Mouse (Mus musculus) embryonic facial prominence, embryonic 14.5 days (tissue): ENCODE data around the gene Dynlt1f. TPM values are rescaled to one million over a fixed set of nuclear protein-coding genes. Genes with fewer than 3 reads are reported as not detected.
A peak's percentile ranks its signal among the peaks of the same experiment; 100 is the strongest.
"Not testable (repeated sequence)": the region's sequence is repeated elsewhere in the genome, so short reads cannot be mapped to it uniquely, and the experiment has no call there.

Experiments
- ATAC-seq: fragments of 200-750 bp; cut with Nextera tagmentation; 2 replicates; pipeline ENCODE4 v1.8.0; 2017; ENCODE audit warnings: low read depth, moderate number of reproducible peaks, moderate TSS enrichment
- DNase-seq: peaks from one replicate; pipeline ENCODE4 v3.0.0-alpha.2; 2015; ENCODE audit warnings: low spot score
- H3K27ac ChIP-seq: fragments of 300-500 bp; sonication (generic); replicated peaks from 2 replicates; pipeline ENCODE4 v1.5.1; 2014; ENCODE audit warnings: low read depth, mild to moderate bottlenecking, low read length, moderate library complexity
- H3K27me3 ChIP-seq: fragments of 300-500 bp; sonication (generic); replicated peaks from 2 replicates; pipeline ENCODE4 v1.6.1; 2014; ENCODE audit warnings: low read length; ENCODE audit not compliant: control insufficient read depth, insufficient read depth
- H3K36me3 ChIP-seq: fragments of 300-500 bp; sonication (generic); 2 replicates; pipeline ENCODE4 v1.6.1; 2014; ENCODE audit warnings: low read length, mixed read lengths; ENCODE audit not compliant: control insufficient read depth, insufficient read depth
- H3K4me1 ChIP-seq: fragments of 300-500 bp; sonication (generic); 2 replicates; pipeline ENCODE4 v1.6.1; 2014; ENCODE audit warnings: antibody characterized with exemption, low read length; ENCODE audit not compliant: control insufficient read depth, insufficient read depth
- H3K4me2 ChIP-seq: fragments of 300-500 bp; sonication (generic); 2 replicates; pipeline ENCODE4 v1.6.1; 2014; ENCODE audit warnings: low read depth, mild to moderate bottlenecking, low read length, moderate library complexity, mixed read lengths
- H3K4me3 ChIP-seq: fragments of 300-500 bp; sonication (generic); 2 replicates; pipeline ENCODE4 v1.5.1; 2014; ENCODE audit warnings: low read depth, mild to moderate bottlenecking, low read length
- H3K9ac ChIP-seq: fragments of 300-500 bp; sonication (generic); 2 replicates; pipeline ENCODE4 v1.6.1; 2014; ENCODE audit warnings: low read depth, mild to moderate bottlenecking, low read length, moderate library complexity, mixed read lengths
- H3K9me3 ChIP-seq: fragments of 300-500 bp; sonication (generic); 2 replicates; pipeline ENCODE4 v1.6.1; 2016; ENCODE audit warnings: low read length; ENCODE audit not compliant: control insufficient read depth
- WGBS: fragments of 180-500 bp; shearing (Covaris S2); extraction: QIAGEN DNeasy Blood & Tissue Kit; methylation state at CpG from one replicate; pipeline ENCODE4 v1.1.7; 2014; 5-methylcytosine and 5-hydroxymethylcytosine counted together
- polyA plus RNA-seq: library from polyadenylated mRNA; unstranded; fragments of >200 nt; fragmentation: Nextera tagmentation; extraction: Ambion mirVana; gene quantifications from 2 replicates; pipeline ENCODE4 v1.2.1, GENCODE M21; 2014

Dynlt1f gene
- polyA plus RNA-seq, 1 experiment from 2014 or later, result 254 TPM

- H3K27ac ChIP-seq, H3K4me1 ChIP-seq, H3K36me3 ChIP-seq, H3K4me2 ChIP-seq, H3K9me3 ChIP-seq, ATAC-seq, DNase-seq, H3K4me3 ChIP-seq, H3K27me3 ChIP-seq, H3K9ac ChIP-seq: not testable (repeated sequence)
- 87% methylated on average over 10 of the region's 10 CpGs for WGBS
These were observed 15.6 kb downstream of the Dynlt1f start for GRCm38 (mm10) chr17:6640044-6640637.

- not testable (repeated sequence) for H3K4me2 ChIP-seq, ATAC-seq
- 91% methylated on average over 16 of the region's 21 CpGs for WGBS
These were observed 16.2 kb downstream of the Dynlt1f start for GRCm38 (mm10) chr17:6639486-6639885.

GRCm38 (mm10) chr17:6638444-6638843, 17.3 kb downstream of the Dynlt1f start:
- WGBS, result 87% methylated on average over 6 of the region's 8 CpGs
- H3K4me3 ChIP-seq, H3K4me2 ChIP-seq, H3K27me3 ChIP-seq, H3K27ac ChIP-seq, ATAC-seq, H3K9ac ChIP-seq, H3K4me1 ChIP-seq, DNase-seq, H3K36me3 ChIP-seq, H3K9me3 ChIP-seq: not testable (repeated sequence)

More at GRCm38 (mm10) chr17:6639486-6639885, 16.2 kb downstream of the Dynlt1f start:
- not testable (repeated sequence) for DNase-seq, H3K27me3 ChIP-seq, H3K27ac ChIP-seq, H3K4me1 ChIP-seq, H3K36me3 ChIP-seq, H3K9ac ChIP-seq, H3K4me3 ChIP-seq, H3K9me3 ChIP-seq

GRCm38 (mm10) chr17:6637434-6637833, 18.3 kb downstream of the Dynlt1f start:
- not testable (repeated sequence) for H3K27me3 ChIP-seq, DNase-seq, ATAC-seq, H3K36me3 ChIP-seq, H3K9me3 ChIP-seq, H3K4me1 ChIP-seq, H3K4me2 ChIP-seq, H3K27ac ChIP-seq, H3K4me3 ChIP-seq, H3K9ac ChIP-seq
- 100% methylated on average over 3 of the region's 4 CpGs for WGBS

GRCm38 (mm10) chr17:6636861-6637260, 18.8 kb downstream of the Dynlt1f start:
- Histone ChIP-seq H3K4me3 (no peak overlapping the region), H3K36me3 (no peaks in the 10 kb centered on the region), H3K4me2 (no peak overlapping the region), H3K9ac (no peak overlapping the region), H3K27ac (no peak overlapping the region), H3K27me3 (no peaks in the 10 kb centered on the region), H3K4me1 (no peaks in the 10 kb centered on the region), H3K9me3 (no peaks in the 10 kb centered on the region)
- DNase-seq (no peak), ATAC-seq (no peak)
- WGBS, result 86% methylated on average over 5 of the region's 5 CpGs

GRCm38 (mm10) chr17:6635781-6636180, 19.9 kb downstream of the Dynlt1f start:
- H3K9ac ChIP-seq, H3K4me1 ChIP-seq, H3K36me3 ChIP-seq, H3K4me3 ChIP-seq, H3K27ac ChIP-seq, DNase-seq, ATAC-seq, H3K27me3 ChIP-seq, H3K9me3 ChIP-seq, H3K4me2 ChIP-seq: not testable (repeated sequence)
- WGBS, result 86% methylated on average over 1 of the region's 4 CpGs

- ATAC-seq, H3K36me3 ChIP-seq, H3K27ac ChIP-seq, H3K4me2 ChIP-seq, H3K9ac ChIP-seq, H3K9me3 ChIP-seq, DNase-seq, H3K27me3 ChIP-seq, H3K4me1 ChIP-seq, H3K4me3 ChIP-seq: not testable (repeated sequence)
- WGBS, result 87% methylated on average over 6 of the region's 6 CpGs
These were observed 22.9 kb downstream of the Dynlt1f start for GRCm38 (mm10) chr17:6632850-6633249.

GRCm38 (mm10) chr17:6630398-6630797, 25.3 kb downstream of the Dynlt1f start:
- not testable (repeated sequence) for H3K9me3 ChIP-seq, H3K27ac ChIP-seq, ATAC-seq, H3K9ac ChIP-seq, H3K4me2 ChIP-seq, H3K4me1 ChIP-seq, DNase-seq, H3K4me3 ChIP-seq, H3K27me3 ChIP-seq, H3K36me3 ChIP-seq
- WGBS, result 77% methylated on average over 4 of the region's 4 CpGs

GRCm38 (mm10) chr17:6624926-6625558, 30.7 kb downstream of the Dynlt1f start:
- not testable (repeated sequence) for H3K4me3 ChIP-seq, H3K9me3 ChIP-seq, H3K27ac ChIP-seq, H3K4me2 ChIP-seq, H3K4me1 ChIP-seq, H3K27me3 ChIP-seq, H3K9ac ChIP-seq, DNase-seq, H3K36me3 ChIP-seq
- peak; percentile 63; the same call in 1 of the 2 replicates for ATAC-seq
- 33% methylated on average over 1 of the region's 6 CpGs for WGBS
